Mouse (Mus musculus) liver, embryonic 14.5 days (tissue): ENCODE measurements at regions not wholly inside any gene's neighbourhood (a gene's known extent, or its start where the extent isn't known, plus 50 kb on each side); places are given as distances from the start of the nearest gene placed in this dataset.

Experiments used
- ATAC-seq: fragments of 200-750 bp; cut with Nextera tagmentation; 2 replicates; pipeline ENCODE4 v1.8.0; 2017; ENCODE audit warnings: moderate number of reproducible peaks, mild to moderate bottlenecking, moderate library complexity; ENCODE audit not compliant: insufficient read depth
- DNase-seq, 3 experiments: peaks; one replicate each; pipeline ENCODE4 v3.0.0-alpha.2; 2012 to 2013; ENCODE audit warnings: low read depth in 3 of 3, low spot score in 3 of 3
- H3K27ac ChIP-seq: fragments of 300-500 bp; sonication (generic); 2 replicates; pipeline ENCODE4 v1.5.1; 2014; ENCODE audit warnings: moderate library complexity, mild to moderate bottlenecking, control low read depth, inconsistent platforms
- H3K27me3 ChIP-seq: fragments of 300-500 bp; sonication (generic); 2 replicates; pipeline ENCODE4 v1.6.1; 2014; ENCODE audit warnings: mild to moderate bottlenecking, low read length, moderate library complexity; ENCODE audit not compliant: control insufficient read depth, insufficient read depth
- H3K36me3 ChIP-seq: fragments of 300-500 bp; sonication (generic); replicated peaks from 2 replicates; pipeline ENCODE4 v1.6.1; 2014; ENCODE audit warnings: low read depth; ENCODE audit not compliant: control insufficient read depth, insufficient read depth
- H3K4me1 ChIP-seq, 2 experiments: fragments of 200-500 bp in 1 of 2; fragments of 300-500 bp in 1 of 2; sonication (generic) in 1 of 2; replicated peaks; 2 replicates each; pipeline ENCODE4 v1.6.1; 2012 to 2014; ENCODE audit warnings: antibody characterized with exemption in 1 of 2, inconsistent platforms in 1 of 2, low read length in 1 of 2; ENCODE audit not compliant: control insufficient read depth in 2 of 2, insufficient read depth in 2 of 2
- H3K4me2 ChIP-seq: fragments of 300-500 bp; sonication (generic); 2 replicates; pipeline ENCODE4 v1.6.1; 2014; ENCODE audit warnings: low read depth, mild to moderate bottlenecking, control low read depth, moderate library complexity
- H3K4me3 ChIP-seq, 2 experiments: fragments of 200-500 bp in 1 of 2; fragments of 300-500 bp in 1 of 2; sonication (generic) in 1 of 2; 2 replicates each; pipeline ENCODE4 v1.5.1; 2012 to 2014; ENCODE audit warnings: low read depth in 2 of 2, low read length in 2 of 2, mild to moderate bottlenecking in 2 of 2, control low read depth in 1 of 2, inconsistent platforms in 1 of 2, moderate library complexity in 1 of 2; ENCODE audit not compliant: insufficient read depth in 1 of 2
- H3K9ac ChIP-seq: fragments of 300-500 bp; sonication (generic); replicated peaks from 2 replicates; pipeline ENCODE4 v1.6.1; 2014; ENCODE audit warnings: mild to moderate bottlenecking, control low read depth, moderate library complexity
- H3K9me3 ChIP-seq: fragments of 300-500 bp; sonication (generic); 2 replicates; pipeline ENCODE4 v1.6.1; 2016; ENCODE audit warnings: low read length, mixed read lengths; ENCODE audit not compliant: control insufficient read depth
- CTCF ChIP-seq: IDR thresholded peaks from 2 replicates; pipeline ENCODE4 v1.5.1; 2016; ENCODE audit warnings: antibody characterized with exemption, low read depth, control low read depth
- EP300 ChIP-seq: IDR thresholded peaks from 2 replicates; pipeline ENCODE4 v1.6.1; 2016; ENCODE audit warnings: antibody characterized with exemption, low read depth
- WGBS: fragments of 180-500 bp; shearing (Covaris S2); extraction: QIAGEN DNeasy Blood & Tissue Kit; methylation state at CpG from one replicate; pipeline ENCODE4 v1.1.7; 2014; ENCODE audit not compliant: insufficient replicate concordance; 5-methylcytosine and 5-hydroxymethylcytosine counted together

DNA sequence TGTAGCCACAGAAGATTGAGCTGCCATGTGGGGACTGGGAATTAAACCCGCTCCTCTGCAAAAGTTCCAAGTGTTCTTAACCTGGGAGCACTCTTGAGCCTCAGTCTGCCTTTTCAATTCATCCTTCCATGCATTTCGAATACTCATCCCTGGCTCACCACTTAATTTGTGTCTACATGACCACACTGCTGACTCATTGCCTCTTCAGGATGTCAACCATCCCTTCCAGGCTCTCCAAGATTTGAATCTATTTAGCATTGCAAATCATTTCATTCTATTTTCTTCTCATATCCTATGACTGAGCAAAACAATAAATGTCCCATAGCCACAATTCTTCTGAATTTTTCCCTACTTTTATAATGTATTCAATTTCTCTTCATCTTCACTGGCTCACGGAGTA lies 420.4 kb upstream of the Nox3 start:
- H3K9ac ChIP-seq = no peak overlapping the region
- no peaks in the 10 kb centered on the region for H3K27me3 ChIP-seq
- DNase-seq (no peak), ATAC-seq (no peak)
- no peaks in the 10 kb centered on the region for H3K4me1 ChIP-seq
- H3K27ac ChIP-seq = no peak overlapping the region
- 52% methylated on average over 3 of the region's 3 CpGs for WGBS
- H3K36me3 ChIP-seq = no peaks in the 10 kb centered on the region
- no peak for TF ChIP-seq CTCF
- TF ChIP-seq EP300 = no peak
- H3K4me2 ChIP-seq = no peak overlapping the region
- no peaks in the 10 kb centered on the region for H3K9me3 ChIP-seq
- H3K4me3 ChIP-seq = no peak overlapping the region

DNA sequence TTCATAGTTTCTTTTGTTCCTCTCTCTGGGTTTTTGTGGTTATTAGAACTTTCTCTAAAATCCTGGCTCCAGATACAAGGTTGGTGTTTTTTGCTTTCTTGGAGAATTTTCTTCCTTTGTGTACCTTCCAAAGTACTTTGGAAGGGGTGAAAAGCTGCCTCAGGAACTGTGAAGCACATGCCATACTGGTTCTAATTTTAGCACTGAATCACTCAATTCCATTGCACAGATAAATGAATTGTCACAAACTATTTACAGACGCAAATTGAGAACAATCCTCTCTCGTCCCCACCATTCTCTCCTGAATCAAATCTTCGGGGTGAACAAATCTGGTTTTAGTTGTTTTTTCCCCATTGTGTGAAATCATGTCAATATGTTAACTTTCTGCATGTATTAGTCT lies 437.6 kb upstream of the Nox3 start:
- no peak overlapping the region for H3K4me3 ChIP-seq
- DNase-seq (no peak), ATAC-seq (no peak)
- TF ChIP-seq EP300 (no peak), CTCF (no peak)
- no peaks in the 10 kb centered on the region for H3K9me3 ChIP-seq
- no peaks in the 10 kb centered on the region for H3K4me1 ChIP-seq
- H3K4me2 ChIP-seq = no peak overlapping the region
- H3K27ac ChIP-seq = no peak overlapping the region
- no peak overlapping the region for H3K9ac ChIP-seq
- H3K36me3 ChIP-seq = no peaks in the 10 kb centered on the region
- H3K27me3 ChIP-seq = no peaks in the 10 kb centered on the region
- 49% methylated on average over 3 of the region's 3 CpGs for WGBS

DNA sequence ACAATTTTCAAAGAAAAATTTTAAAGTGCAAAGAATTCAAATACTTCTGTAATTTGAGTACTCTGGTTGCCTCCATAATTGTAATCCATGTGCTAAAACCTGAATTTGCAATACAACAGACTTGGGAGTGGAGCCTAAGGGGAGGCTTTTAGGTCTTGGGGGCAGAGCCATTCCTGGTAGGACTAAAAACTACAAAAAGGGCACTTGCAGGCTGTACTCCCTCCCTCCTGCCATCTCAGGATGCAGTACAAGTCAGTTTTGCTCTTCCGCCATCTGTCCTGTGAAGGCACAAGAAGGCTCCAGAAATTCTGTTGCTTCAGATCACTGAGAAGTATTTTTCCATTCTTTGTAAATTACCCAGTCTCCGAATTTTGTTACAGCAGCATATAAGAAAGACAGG lies 467.4 kb upstream of the Nox3 start:
- ATAC-seq (no peak), DNase-seq (no peak)
- Histone ChIP-seq H3K4me2 (no peak overlapping the region), H3K27me3 (no peaks in the 10 kb centered on the region), H3K4me1 (no peaks in the 10 kb centered on the region), H3K36me3 (no peaks in the 10 kb centered on the region), H3K4me3 (no peak overlapping the region), H3K9me3 (no peaks in the 10 kb centered on the region), H3K27ac (no peak overlapping the region), H3K9ac (no peak overlapping the region)
- WGBS = 53% methylated on average over 2 of the region's 2 CpGs
- no peak for TF ChIP-seq CTCF
- no peak for TF ChIP-seq EP300

DNA sequence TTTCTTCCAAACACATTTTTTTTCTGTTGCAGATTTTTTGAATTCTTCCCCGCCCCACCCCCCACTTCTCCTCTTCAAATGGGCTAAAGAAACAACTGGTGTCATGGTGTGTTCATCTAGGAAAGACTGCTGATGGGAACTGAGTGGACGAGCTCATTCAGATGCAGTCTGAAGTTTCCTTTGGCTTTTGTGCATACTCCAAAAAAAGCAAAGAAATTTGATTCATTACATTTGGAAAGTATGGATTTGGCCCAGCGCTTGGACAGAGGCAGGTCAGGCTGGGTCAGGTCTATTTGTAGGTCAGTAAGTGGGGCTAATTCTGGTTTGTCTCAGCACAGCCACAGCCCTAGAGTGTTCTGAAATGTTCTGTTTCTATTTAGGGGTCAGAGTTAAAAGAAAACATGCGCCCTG lies 477.9 kb upstream of the Nox3 start:
- 58% methylated on average over 4 of the region's 4 CpGs for WGBS
- ATAC-seq (no peak), DNase-seq (no peak)

DNA sequence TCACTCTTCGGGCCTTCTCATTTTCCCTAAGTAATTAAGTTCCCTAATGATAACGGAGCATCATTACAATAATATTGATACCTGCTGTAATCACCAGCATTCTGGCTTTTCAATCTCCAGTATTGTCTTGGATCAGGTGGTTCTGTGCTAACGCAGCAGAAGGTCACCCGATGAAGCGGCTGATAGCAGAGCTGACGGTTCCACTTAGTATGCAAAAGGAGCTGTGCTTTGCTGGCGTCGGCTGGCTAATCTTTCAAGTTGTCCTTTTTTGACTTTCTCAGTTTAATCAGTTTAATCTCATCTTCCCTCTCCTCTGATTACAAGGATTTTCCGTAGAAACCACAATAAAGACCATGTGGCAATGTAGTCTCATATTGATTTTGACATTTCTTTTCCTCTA lies 478.9 kb upstream of the Nox3 start:
- ATAC-seq (no peak), DNase-seq (no peak)
- Histone ChIP-seq H3K4me1 (no peaks in the 10 kb centered on the region), H3K9ac (no peak overlapping the region), H3K4me3 (no peak overlapping the region), H3K27me3 (no peaks in the 10 kb centered on the region), H3K9me3 (no peaks in the 10 kb centered on the region), H3K27ac (no peak overlapping the region), H3K36me3 (no peaks in the 10 kb centered on the region), H3K4me2 (no peak overlapping the region)
- TF ChIP-seq EP300 = no peak
- 74% methylated on average over 9 of the region's 9 CpGs for WGBS

More for the DNA sequence above, 477.9 kb upstream of the Nox3 start:
- Histone ChIP-seq H3K9ac (no peak overlapping the region), H3K27ac (no peak overlapping the region), H3K9me3 (no peaks in the 10 kb centered on the region), H3K4me2 (no peak overlapping the region), H3K4me3 (no peak overlapping the region), H3K27me3 (no peaks in the 10 kb centered on the region), H3K36me3 (no peaks in the 10 kb centered on the region), H3K4me1 (no peaks in the 10 kb centered on the region)
- no peak for TF ChIP-seq CTCF
- no peak for TF ChIP-seq EP300

DNA sequence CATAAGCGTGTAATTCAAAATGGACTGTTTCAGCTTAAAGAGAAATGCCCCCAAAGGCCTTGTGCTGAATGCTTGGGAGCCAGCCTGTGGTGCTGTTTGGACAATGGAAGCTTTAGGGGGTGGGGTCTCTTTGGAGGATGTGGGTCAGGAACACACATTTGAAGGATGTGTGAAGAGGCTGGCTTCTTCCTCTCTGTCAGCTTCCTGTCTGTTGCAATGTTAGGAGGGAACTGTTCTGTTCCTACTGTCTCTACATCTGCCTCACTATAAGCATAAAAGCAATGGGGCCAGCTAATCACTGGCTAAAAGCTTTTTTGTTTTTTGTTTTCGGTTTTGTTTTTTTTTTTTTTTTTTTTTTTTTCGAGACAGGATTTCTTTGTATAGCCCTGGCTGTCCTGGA lies 480.5 kb upstream of the Nox3 start:
- H3K27me3 ChIP-seq = no peaks in the 10 kb centered on the region
- H3K4me1 ChIP-seq = no peaks in the 10 kb centered on the region
- DNase-seq = no peak
- H3K9ac ChIP-seq = no peak overlapping the region
- H3K27ac ChIP-seq = no peak overlapping the region
- no peak for ATAC-seq
- H3K4me3 ChIP-seq = no peak overlapping the region
- 47% methylated on average over 2 of the region's 3 CpGs for WGBS
- no peak overlapping the region for H3K4me2 ChIP-seq
- no peaks in the 10 kb centered on the region for H3K9me3 ChIP-seq
- H3K36me3 ChIP-seq = no peaks in the 10 kb centered on the region
- TF ChIP-seq EP300 (no peak), CTCF (no peak)
